Mouse (Mus musculus): ENCODE data around the gene Fam76a. TPM values are rescaled to one million over a fixed set of nuclear protein-coding genes. Genes with fewer than 3 reads are reported as not detected.
A peak's percentile ranks its signal among the peaks of the same experiment; 100 is the strongest.
"Not testable (repeated sequence)": the region's sequence is repeated elsewhere in the genome, so short reads cannot be mapped to it uniquely, and the experiment has no call there.

Fam76a gene
- polyA plus RNA-seq, 1 experiment from 2014 or later = 47.9 TPM

GRCm38 (mm10) chr4:132920171-132920570 is 2.2 kb downstream of the Fam76a start:
- Histone ChIP-seq H3K4me2 (replicated peaks) (no peak overlapping the region), H3K9me3 (replicated peaks) (no peaks in the 10 kb centered on the region), H3K4me1 (peaks cover 13% of the 10 kb centered on the region), H3K27me3 (no peaks in the 10 kb centered on the region), H3K9ac (no peak overlapping the region), H3K4me3 (replicated peaks) (no peak overlapping the region), H3K27ac (replicated peaks) (no peak overlapping the region), H3K36me3 (peaks cover 33% of the 10 kb centered on the region)
- ATAC-seq (ENCODE audit: insufficient number of reproducible peaks, low FRiP score, low TSS enrichment, low read depth) = no peak
- 81% methylated on average over 4 of the region's 4 CpGs for WGBS

DNA sequence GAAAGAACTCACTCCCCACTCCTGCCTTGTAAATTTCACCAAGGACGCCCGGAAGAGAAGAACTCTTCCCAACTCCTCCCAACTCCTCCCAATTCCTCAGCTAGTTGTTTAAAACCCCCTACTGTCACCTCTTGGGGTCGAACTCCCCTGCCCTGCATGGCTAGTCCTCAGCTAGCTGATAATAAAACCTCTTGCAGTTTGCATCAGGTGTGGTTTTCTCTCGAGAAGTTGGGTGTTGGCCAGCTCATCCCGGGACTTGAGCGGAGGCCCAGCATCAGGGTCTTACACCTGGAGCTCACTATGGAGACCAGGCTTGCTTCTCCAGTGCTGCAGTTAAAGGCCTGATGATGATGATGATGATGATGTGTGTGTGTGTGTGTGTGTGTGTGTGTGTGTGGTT is 3.9 kb downstream of the Fam76a start:
- Histone ChIP-seq H3K4me1 (peaks cover 13% of the 10 kb centered on the region), H3K36me3 (peaks cover 49% of the 10 kb centered on the region)
- H3K27me3 ChIP-seq; H3K9ac ChIP-seq; H3K4me2 ChIP-seq (replicated peaks); H3K27ac ChIP-seq (replicated peaks); H3K4me3 ChIP-seq (replicated peaks); ATAC-seq (ENCODE audit: insufficient number of reproducible peaks, low FRiP score, low TSS enrichment, low read depth); H3K9me3 ChIP-seq (replicated peaks): not testable (repeated sequence)
- WGBS = 78% methylated on average over 6 of the region's 6 CpGs

DNA sequence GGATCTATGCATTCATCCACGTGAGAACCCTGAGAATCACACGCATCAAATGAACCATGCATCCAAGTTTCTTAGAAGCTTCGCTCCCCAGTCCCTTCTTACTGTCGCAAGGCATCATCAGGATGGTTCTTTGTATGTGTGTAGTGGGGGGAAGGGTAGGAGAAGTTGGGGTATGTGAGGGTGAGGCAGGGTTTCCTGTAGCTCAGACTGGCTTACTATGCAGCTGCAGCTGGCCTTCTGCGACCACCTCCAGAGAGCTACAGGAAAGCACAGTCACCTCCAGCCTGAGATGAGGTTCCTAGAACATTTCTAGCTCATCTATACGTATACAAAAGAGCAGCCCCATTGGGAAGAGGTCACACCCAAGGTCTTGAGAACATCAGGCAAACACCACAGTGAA is 10.2 kb downstream of the Fam76a start:
- WGBS = 86% methylated on average over 6 of the region's 6 CpGs
- no peaks in the 10 kb centered on the region for H3K9me3 ChIP-seq (replicated peaks)
- no peak overlapping the region for H3K4me3 ChIP-seq (replicated peaks)
- no peaks in the 10 kb centered on the region for H3K27me3 ChIP-seq
- peaks cover 83% of the 10 kb centered on the region for H3K36me3 ChIP-seq
- H3K4me1 ChIP-seq = no peaks in the 10 kb centered on the region
- H3K4me2 ChIP-seq (replicated peaks) = no peak overlapping the region
- ATAC-seq (ENCODE audit: insufficient number of reproducible peaks, low FRiP score, low TSS enrichment, low read depth) = no peak
- no peak overlapping the region for H3K27ac ChIP-seq (replicated peaks)
- H3K9ac ChIP-seq = no peak overlapping the region

DNA sequence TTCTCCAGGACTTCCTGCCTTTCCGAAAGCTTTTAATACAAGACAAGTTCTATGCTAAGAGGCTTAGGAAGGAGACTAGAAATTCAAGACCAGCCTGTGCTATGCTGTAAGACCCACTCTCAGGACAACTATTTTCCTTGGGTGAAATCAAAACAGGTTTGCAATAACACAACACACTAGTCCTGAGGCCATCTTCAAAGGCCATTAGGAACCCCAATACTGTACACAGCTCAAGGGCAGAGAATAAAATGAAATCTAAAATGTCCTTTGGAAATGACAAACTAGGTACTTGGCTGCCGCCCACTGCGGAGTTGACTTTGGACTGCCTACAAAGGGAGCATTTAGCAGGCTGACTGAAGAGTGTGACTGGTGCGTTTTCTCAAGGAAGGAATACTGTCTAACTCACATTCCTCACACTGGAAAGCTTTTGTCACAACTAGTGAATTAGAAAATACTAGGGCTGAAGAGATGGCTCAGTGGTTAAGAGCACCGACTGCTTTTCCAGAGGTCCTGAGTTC is 16.5 kb downstream of the Fam76a start:
- peaks cover 73% of the 10 kb centered on the region for H3K36me3 ChIP-seq

GRCm38 (mm10) chr4:132904765-132905309 is 17.5 kb downstream of the Fam76a start:
- Histone ChIP-seq H3K27ac (replicated peaks) (no peak overlapping the region), H3K4me3 (replicated peaks) (no peak overlapping the region), H3K9me3 (replicated peaks) (no peaks in the 10 kb centered on the region), H3K27me3 (no peaks in the 10 kb centered on the region), H3K9ac (no peak overlapping the region), H3K4me1 (no peaks in the 10 kb centered on the region; the same call in 1 of the 2 replicates), H3K4me2 (replicated peaks) (no peak overlapping the region), H3K36me3 (peaks cover 72% of the 10 kb centered on the region)
- 55% methylated on average over 9 of the region's 9 CpGs for WGBS
- no peak for ATAC-seq (ENCODE audit: insufficient number of reproducible peaks, low FRiP score, low TSS enrichment, low read depth)

More for the DNA sequence above, 16.5 kb downstream of the Fam76a start:
- Histone ChIP-seq H3K9ac (no peak overlapping the region), H3K9me3 (replicated peaks) (no peaks in the 10 kb centered on the region), H3K4me1 (no peaks in the 10 kb centered on the region; the same call in 1 of the 2 replicates), H3K27ac (replicated peaks) (no peak overlapping the region), H3K4me3 (replicated peaks) (no peak overlapping the region), H3K4me2 (replicated peaks) (no peak overlapping the region), H3K27me3 (no peaks in the 10 kb centered on the region)
- ATAC-seq (ENCODE audit: insufficient number of reproducible peaks, low FRiP score, low TSS enrichment, low read depth) = no peak
- 88% methylated on average over 5 of the region's 5 CpGs for WGBS

DNA sequence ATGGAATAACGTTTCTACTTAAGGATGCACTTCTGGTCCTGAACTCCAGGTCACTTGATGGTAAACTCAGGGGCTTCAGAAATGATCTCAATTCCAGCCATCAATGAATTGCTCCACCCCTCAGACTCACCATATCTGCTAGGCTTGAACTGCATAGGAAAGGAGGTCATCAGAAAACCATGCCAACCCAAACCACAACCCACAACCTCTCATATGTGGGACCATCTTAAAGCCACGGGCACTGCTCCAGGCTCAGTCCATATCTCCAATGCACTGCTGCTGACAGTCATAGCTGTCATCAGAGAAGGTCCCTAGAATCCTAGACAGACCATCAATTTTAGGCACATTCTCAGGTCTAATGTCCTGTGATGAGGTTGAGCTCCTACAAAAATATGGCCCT is 18.3 kb downstream of the Fam76a start:
- Histone ChIP-seq H3K36me3 (peaks cover 65% of the 10 kb centered on the region), H3K27me3 (no peaks in the 10 kb centered on the region), H3K4me2 (replicated peaks) (no peak overlapping the region), H3K27ac (replicated peaks) (no peak overlapping the region), H3K4me3 (replicated peaks) (no peak overlapping the region), H3K9ac (no peak overlapping the region), H3K9me3 (replicated peaks) (no peaks in the 10 kb centered on the region), H3K4me1 (no peaks in the 10 kb centered on the region; the same call in 1 of the 2 replicates)
- whole genome bisulfite sequencing = 83% methylated on average over 2 of the region's 2 CpGs
- ATAC-seq (ENCODE audit: insufficient number of reproducible peaks, low FRiP score, low TSS enrichment, low read depth) = no peak

- ATAC-seq (ENCODE audit: insufficient number of reproducible peaks, low FRiP score, low TSS enrichment, low read depth) = no peak
- no peak overlapping the region for H3K4me2 ChIP-seq (replicated peaks)
- H3K27me3 ChIP-seq = no peaks in the 10 kb centered on the region
- peaks cover 29% of the 10 kb centered on the region for H3K36me3 ChIP-seq
- H3K27ac ChIP-seq (replicated peaks) = no peak overlapping the region
- H3K4me1 ChIP-seq = no peaks in the 10 kb centered on the region
- WGBS = 84% methylated on average over 9 of the region's 9 CpGs
- no peak overlapping the region for H3K9ac ChIP-seq
- no peak overlapping the region for H3K4me3 ChIP-seq (replicated peaks)
- H3K9me3 ChIP-seq (replicated peaks) = no peaks in the 10 kb centered on the region
These were observed 24.2 kb downstream of the Fam76a start for GRCm38 (mm10) chr4:132898197-132898596.

DNA sequence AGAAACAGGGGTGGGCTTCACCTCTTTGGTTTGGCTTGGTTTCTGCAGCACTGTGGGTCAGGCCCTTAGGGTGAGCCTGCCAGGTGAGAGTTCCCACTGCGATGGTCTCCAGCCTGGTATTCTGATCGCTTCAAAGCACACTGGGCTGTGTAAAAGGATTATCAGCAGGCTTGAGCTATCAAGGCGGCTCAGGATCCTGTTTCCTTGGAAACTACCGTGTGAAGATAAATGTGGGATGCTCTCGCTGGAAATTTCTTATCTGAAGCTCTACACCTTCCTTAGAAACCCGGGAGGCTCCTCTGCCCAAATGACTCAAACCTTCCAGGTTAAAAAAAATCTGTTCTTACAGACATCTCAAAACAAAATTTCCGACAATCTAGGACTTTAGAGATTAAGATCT is 28.0 kb downstream of the Fam76a start:
- H3K9me3 ChIP-seq (replicated peaks) = no peaks in the 10 kb centered on the region
- H3K27ac ChIP-seq (replicated peaks) = no peak overlapping the region
- no peak overlapping the region for H3K9ac ChIP-seq
- ATAC-seq (ENCODE audit: insufficient number of reproducible peaks, low FRiP score, low TSS enrichment, low read depth) = no peak
- H3K27me3 ChIP-seq = no peaks in the 10 kb centered on the region
- WGBS = 12% methylated on average over 7 of the region's 7 CpGs
- no peaks in the 10 kb centered on the region for H3K36me3 ChIP-seq
- H3K4me3 ChIP-seq (replicated peaks) = no peak overlapping the region
- no peak overlapping the region for H3K4me2 ChIP-seq (replicated peaks)
- H3K4me1 ChIP-seq = no peaks in the 10 kb centered on the region

- peak overlapping the region; percentile 83 for H3K4me2 ChIP-seq (replicated peaks)
- H3K9me3 ChIP-seq (replicated peaks) = no peaks in the 10 kb centered on the region
- H3K27ac ChIP-seq (replicated peaks) = peak overlapping the region; percentile 83
- H3K36me3 ChIP-seq = 0 out of 2 replicates have a peak, but pooled peaks cover 5% of the 10 kb centered on the region
- 3% methylated on average over 9 of the region's 9 CpGs for WGBS
- H3K27me3 ChIP-seq = no peaks in the 10 kb centered on the region
- ATAC-seq (ENCODE audit: insufficient number of reproducible peaks, low FRiP score, low TSS enrichment, low read depth) = no peak
- H3K4me3 ChIP-seq (replicated peaks) = peak overlapping the region; percentile 91
- peaks cover 25% of the 10 kb centered on the region for H3K4me1 ChIP-seq
- peak overlapping the region; percentile 98 for H3K9ac ChIP-seq
These were observed 37.4 kb downstream of the Fam76a start for GRCm38 (mm10) chr4:132884844-132885374.

- Histone ChIP-seq H3K27ac (replicated peaks) (peak within 1 kb of the TSS; percentile 83), H3K9ac (peak within 1 kb of the TSS; percentile 98), H3K4me3 (replicated peaks) (peak within 1 kb of the TSS; percentile 91), H3K4me2 (replicated peaks) (peak within 1 kb of the TSS; percentile 83), H3K36me3 (peaks cover 11% of the 10 kb centered on the region; the same call in 1 of the 2 replicates), H3K4me1 (peaks cover 25% of the 10 kb centered on the region), H3K27me3 (no peaks in the 10 kb centered on the region), H3K9me3 (replicated peaks) (no peaks in the 10 kb centered on the region)
- under 1% methylated on average over 72 of the region's 72 CpGs for WGBS
- peak; percentile 91 for ATAC-seq (ENCODE audit: insufficient number of reproducible peaks, low FRiP score, low TSS enrichment, low read depth)
These were observed 38.1 kb downstream of the Fam76a start, which contains the start of gene Stx12 for GRCm38 (mm10) chr4:132884064-132884843. Stx12 (minus strand) TSS chr4:132884509.

GRCm38 (mm10) chr4:132883561-132884063 is 38.7 kb downstream of the Fam76a start:
- Histone ChIP-seq H3K36me3 (peaks cover 11% of the 10 kb centered on the region; the same call in 1 of the 2 replicates), H3K27me3 (no peaks in the 10 kb centered on the region), H3K9me3 (replicated peaks) (no peaks in the 10 kb centered on the region), H3K27ac (replicated peaks) (peak overlapping the region; percentile 83), H3K4me3 (replicated peaks) (peak overlapping the region; percentile 91), H3K4me1 (peaks cover 25% of the 10 kb centered on the region), H3K4me2 (replicated peaks) (peak overlapping the region; percentile 83), H3K9ac (peak overlapping the region; percentile 98)
- WGBS = under 1% methylated on average over 21 of the region's 21 CpGs
- ATAC-seq (ENCODE audit: insufficient number of reproducible peaks, low FRiP score, low TSS enrichment, low read depth) = no peak

All from embryonic facial prominence, embryonic 15.5 days (tissue).